Mouse (Mus musculus): ENCODE data around the gene Mob3b.
"Not testable (repeated sequence)": the region's sequence is repeated elsewhere in the genome, so short reads cannot be mapped to it uniquely, and the experiment has no call there.

The Mob3b gene

GRCm38 (mm10) chr4:34967541-34967940 lies 189.7 kb downstream of the Mob3b start:
- DNase-seq (ENCODE audit: low spot score), result no peak

GRCm38 (mm10) chr4:34966336-34966957 lies 190.8 kb downstream of the Mob3b start:
- DNase-seq (ENCODE audit: low spot score), result no peak

- DNase-seq (ENCODE audit: low spot score), result no peak
These were observed 192.4 kb downstream of the Mob3b start for GRCm38 (mm10) chr4:34964906-34965305.

- DNase-seq (ENCODE audit: low spot score), result no peak
These were observed 193.3 kb downstream of the Mob3b start for GRCm38 (mm10) chr4:34963999-34964398.

DNA sequence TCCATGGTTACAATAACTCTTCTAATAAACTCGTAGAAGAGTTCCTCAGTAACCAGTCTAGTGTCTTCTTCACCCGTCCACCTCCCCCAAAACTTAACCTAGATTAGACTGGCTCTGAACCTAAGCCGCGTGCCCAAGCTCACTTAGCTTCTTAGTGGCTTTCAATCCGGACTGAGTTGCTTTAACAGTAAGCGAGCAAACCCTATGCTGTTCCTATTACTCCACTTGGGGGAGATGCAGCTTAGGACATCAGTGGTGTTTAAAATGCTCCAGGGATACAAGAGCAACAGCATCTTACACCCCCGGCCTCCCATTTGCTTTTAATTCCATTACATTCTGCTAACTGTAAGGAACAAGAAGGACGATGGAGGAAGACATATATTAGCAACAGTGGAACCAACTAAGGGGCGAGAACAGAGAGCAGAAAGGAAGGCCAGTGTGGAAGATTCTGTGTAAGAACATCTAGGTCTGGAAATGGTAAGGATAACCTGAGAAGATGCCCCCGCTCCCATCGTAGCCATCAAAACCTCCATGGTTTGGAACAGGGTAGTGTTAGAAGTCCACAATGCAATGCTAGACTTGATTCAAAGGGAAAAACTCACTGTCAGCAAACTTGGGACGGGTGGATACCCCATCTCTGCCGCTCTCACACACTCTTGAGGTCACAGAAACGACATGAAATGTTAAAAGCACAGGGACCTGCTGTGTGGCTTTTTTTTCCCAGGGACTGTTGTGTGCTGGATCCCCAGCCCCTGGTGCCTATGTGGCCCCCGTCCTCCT lies 196.3 kb downstream of the Mob3b start:
- DNase-seq (ENCODE audit: low spot score), result no peak

DNA sequence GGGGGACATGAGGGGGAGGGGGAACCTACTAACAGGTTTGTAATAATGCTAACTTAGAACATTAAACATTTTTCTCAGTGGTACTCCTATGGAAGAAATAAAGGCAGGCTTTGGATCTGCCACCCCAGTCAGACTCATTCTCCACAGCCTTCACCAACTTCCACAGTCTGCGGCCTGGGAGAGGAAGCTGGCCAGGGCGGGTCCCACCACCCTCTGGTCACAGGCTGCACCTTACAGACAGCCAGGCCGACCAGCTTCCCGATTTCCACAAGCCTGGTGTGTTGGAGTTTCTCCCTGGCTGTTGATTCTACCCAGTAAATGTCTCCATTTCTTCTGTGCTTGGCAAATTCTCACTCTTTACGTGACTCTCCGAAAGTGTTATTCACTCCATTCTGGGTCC lies 197.8 kb downstream of the Mob3b start:
- no peak for DNase-seq (ENCODE audit: low spot score)

DNA sequence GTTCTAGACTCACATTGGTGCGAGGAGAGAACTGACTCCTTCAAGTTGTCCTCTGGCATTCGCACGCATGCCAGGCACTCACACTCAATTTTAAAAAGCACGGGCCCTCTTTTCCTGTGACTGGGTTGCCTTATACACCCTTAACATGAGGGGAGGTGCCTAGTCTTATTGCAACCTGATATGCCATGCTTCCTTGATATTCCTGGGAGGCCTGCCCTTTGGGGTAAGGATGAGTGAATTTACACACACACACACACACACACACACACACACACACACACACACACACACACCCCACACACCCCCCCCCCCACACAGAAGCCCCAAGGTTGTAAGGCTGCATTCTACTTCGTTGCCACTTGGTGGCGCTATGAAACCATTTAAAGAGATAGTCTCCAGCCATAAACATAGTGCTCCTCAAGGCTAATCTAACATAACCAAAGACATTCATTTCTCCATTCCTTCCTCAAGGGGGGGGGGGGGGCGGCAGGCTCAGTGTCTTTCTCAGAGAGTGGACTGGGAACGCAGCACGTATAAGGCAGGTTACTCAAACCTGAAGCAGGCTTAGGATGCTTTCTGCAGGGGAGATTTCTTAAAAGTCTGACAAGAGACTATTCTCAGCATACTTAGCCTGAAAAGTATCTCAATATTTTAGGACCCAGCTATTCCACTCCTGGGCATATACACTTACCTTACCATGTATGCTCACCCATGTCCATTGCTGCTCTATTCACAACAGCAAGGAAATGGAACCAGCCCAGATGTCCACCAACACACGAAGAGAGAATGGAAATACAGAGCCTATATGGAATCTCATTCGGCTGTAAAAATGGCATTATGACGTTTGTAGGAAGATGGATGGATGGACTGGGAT lies 198.9 kb downstream of the Mob3b start:
- no peak for DNase-seq (ENCODE audit: low spot score)

- no peak for DNase-seq (ENCODE audit: low spot score)
These were observed 203.6 kb downstream of the Mob3b start for GRCm38 (mm10) chr4:34953716-34954115.

- no peak for DNase-seq (ENCODE audit: low spot score)
These were observed 210.1 kb downstream of the Mob3b start for GRCm38 (mm10) chr4:34947181-34947580.

DNA sequence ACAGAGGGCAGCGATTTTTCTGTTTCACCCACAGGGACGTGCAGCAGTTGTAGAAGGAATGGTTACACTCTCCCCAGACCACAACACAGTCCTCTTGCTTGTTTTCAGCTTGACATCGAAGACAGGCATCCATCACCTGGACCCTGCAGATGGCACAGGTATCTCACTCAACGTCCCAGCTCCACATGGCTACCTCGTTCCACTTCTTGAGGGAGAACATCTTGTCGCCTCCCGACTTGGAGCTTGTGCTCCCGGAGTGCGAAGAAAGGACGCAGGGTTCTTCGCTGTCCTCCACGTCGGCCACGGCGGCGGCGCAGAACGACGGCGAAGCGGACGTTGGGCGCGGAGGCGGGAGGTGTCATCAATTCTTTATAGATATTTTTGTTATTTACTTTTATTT lies 216.2 kb downstream of the Mob3b start:
- no peak for DNase-seq (ENCODE audit: low spot score)

- DNase-seq (ENCODE audit: low spot score), result not testable (repeated sequence)
These were observed 228.9 kb downstream of the Mob3b start for GRCm38 (mm10) chr4:34928386-34928785.

DNA sequence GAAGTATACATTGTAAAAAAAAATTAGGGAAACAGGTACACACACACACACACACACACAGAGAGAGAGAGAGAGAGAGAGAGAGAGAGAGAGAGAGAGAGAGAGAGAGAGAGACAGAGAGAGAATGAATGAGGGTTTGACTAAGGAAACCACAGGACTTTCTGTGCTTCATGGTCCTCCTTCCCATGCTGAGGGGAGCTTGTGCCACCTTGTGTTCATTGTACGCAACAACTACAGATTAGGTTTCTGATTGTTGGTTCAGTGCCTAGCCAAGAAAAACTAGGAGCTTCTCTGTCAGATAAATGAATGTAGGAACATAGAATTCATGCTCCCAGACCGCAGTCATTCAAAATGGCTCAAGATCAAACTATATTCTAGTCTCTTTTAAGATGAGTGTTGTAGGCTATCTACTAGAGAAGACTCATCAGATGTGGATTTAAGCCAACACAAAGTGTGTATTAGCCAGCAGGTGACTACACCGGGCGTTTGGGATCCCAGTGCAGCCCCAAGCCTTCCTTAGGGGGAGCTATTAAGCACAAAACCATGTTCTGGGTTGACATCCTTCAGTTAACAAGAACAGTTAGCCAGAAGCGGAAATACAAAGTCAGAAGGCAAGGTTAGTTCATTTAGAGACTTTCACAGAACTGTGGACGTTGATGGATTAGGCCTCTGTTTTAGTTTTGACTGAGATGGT lies 235.0 kb downstream of the Mob3b start:
- no peak for DNase-seq (ENCODE audit: low spot score)

- DNase-seq (ENCODE audit: low spot score), result peak; percentile 57
These were observed 239.9 kb downstream of the Mob3b start for GRCm38 (mm10) chr4:34917400-34917799.

- no peak for DNase-seq (ENCODE audit: low spot score)
These were observed 245.1 kb downstream of the Mob3b start for GRCm38 (mm10) chr4:34912171-34912570.

DNA sequence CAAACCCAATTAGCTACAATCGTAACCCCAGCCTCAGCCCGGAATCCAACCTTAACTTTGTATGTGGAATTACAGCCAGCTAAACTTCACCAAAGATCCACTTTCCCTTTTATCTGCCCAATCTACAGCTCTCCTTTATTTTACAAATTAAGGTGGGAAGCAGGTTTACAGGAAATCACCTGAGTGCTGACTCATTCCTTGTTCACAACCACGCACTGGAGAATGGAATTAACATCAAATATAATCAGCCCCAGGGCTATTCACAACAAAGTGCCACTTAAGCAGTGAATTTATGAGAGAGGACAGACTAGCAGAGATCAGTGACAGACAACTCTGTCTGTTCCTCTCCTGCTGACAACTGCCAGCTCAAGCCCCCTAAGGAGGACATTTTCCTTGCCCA lies 245.9 kb downstream of the Mob3b start:
- DNase-seq (ENCODE audit: low spot score), result no peak

GRCm38 (mm10) chr4:34908127-34908526 lies 249.2 kb downstream of the Mob3b start:
- DNase-seq (ENCODE audit: low spot score), result peak; percentile 23

DNA sequence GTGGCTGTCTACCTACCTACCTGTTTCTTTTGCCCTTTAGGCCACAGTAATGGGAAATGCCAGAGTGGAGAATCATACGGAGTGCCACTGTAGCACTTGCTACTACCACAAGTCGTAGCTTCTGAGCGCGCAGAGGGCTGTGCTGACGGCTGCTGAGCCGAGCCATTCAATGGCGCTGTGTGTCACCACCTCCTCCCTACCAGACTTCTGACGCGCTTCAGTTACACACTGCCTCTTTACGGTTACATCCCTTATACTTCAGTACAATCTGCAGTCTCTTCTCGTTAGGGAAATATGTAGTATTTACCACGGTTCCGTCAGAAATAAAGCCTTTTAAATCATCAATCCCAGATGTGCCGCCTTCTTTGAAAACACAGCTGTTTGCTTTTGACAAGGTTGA lies 250.3 kb downstream of the Mob3b start:
- no peak for DNase-seq (ENCODE audit: low spot score)

DNA sequence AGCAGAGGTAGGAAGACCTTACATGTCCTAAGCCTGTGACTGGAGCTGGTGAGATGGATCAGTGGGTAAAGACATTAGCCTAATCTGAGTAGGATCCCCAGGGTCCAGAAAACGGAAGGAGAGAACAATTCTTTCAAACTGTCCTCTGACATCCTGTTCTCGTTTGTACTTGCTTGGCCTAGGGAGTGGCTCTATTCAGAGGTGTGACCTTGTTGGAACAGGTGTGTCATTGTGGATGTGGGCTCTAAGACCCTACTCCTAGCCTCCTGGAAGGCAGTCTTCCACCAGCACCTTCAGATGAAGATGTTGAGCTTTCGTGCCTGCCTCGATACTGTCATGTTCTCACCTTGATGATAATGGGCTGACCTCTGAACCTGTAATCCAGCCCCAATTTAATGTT lies 251.1 kb downstream of the Mob3b start:
- DNase-seq (ENCODE audit: low spot score), result no peak

DNA sequence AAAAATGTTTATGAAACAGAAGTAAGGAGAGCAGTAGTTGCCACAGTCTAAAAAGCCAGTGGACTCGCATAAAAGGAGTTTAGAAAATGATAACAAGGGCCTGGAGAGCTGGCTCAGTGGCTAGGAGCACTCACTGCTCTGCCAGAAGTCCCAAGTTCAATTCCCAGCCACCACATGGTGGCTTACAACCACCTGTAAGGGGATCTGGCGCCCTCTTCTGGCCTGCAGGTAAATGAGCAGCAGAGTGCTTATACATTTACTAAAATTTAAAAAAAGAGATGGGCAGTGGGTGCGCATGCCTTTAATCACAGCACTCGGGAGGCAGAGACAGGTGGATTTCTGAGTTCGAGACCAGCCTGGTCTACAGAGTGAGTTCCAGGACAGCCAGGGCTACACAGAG lies 251.9 kb downstream of the Mob3b start:
- DNase-seq (ENCODE audit: low spot score), result no peak

GRCm38 (mm10) chr4:34901582-34901981 lies 255.7 kb downstream of the Mob3b start:
- DNase-seq (ENCODE audit: low spot score), result not testable (repeated sequence)

GRCm38 (mm10) chr4:34901166-34901565 lies 256.1 kb downstream of the Mob3b start:
- DNase-seq (ENCODE audit: low spot score), result no peak

DNA sequence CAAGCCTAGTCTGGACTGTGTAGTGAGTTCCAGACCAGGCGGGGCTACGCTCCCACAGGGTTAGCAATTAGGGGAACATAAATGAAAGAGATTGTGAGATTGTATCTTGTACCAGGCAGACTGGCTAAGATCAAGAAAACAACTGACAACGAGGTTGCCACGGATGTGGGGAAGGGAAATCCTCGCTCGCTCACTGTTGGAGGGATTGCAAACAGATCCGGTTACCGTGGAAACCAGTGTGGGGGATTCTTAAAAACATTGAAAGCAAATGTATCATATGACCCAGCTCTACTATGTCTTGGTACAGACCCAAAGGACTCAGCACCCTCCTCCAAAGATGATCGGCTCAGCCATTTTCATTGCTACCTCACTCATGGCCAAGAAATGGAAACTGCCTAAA lies 257.1 kb downstream of the Mob3b start:
- peak; percentile 10 for DNase-seq (ENCODE audit: low spot score)
